Mouse (Mus musculus): ENCODE measurements at regions not wholly inside any gene's neighbourhood (a gene's known extent, or its start where the extent isn't known, plus 50 kb on each side); places are given as distances from the start of the nearest gene placed in this dataset.

DNA sequence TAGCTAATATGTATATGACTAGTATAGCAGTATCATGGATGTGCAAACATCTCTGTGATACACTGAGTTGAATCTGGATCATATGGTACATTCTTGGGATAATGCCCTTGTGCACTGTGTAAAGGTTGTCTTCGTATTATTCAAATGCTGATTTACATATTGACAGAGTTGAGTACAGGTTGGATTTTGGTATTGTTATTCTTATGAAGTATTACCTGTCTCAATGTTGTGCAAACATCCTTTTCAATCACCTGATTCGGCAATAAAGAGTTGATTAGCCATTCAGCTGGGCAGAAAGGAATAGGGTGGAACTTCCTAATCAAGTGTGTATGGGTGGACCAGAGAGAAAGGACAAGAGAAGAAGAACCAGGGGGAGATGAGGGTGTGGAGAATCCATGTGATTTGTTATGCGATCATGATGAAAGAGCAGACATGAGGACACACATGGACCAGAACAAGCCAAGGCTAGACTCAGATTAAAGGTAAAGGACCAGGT is 2644.0 kb downstream of the Gm37988 start:
- no peak overlapping the region for H3K4me2 ChIP-seq (ENCODE audit: low read length)
- no peaks in the 10 kb centered on the region for H3K9me3 ChIP-seq (ENCODE audit: control insufficient read depth, low read length)
- WGBS, result 94% methylated on average over 3 of the region's 3 CpGs
- H3K27ac ChIP-seq (ENCODE audit: low read length), result no peak overlapping the region
- H3K4me1 ChIP-seq (replicated peaks; ENCODE audit: control insufficient read depth, insufficient read depth, low read length), result no peaks in the 10 kb centered on the region
- no peak overlapping the region for H3K9ac ChIP-seq (replicated peaks; ENCODE audit: low read depth, low read length)
- no peaks in the 10 kb centered on the region for H3K36me3 ChIP-seq (ENCODE audit: control insufficient read depth, insufficient read depth)
- ATAC-seq, result no peak
- no peaks in the 10 kb centered on the region for H3K27me3 ChIP-seq (replicated peaks; ENCODE audit: control insufficient read depth, insufficient read depth, low read length)
- no peak overlapping the region for H3K4me3 ChIP-seq (replicated peaks; ENCODE audit: low read length)

DNA sequence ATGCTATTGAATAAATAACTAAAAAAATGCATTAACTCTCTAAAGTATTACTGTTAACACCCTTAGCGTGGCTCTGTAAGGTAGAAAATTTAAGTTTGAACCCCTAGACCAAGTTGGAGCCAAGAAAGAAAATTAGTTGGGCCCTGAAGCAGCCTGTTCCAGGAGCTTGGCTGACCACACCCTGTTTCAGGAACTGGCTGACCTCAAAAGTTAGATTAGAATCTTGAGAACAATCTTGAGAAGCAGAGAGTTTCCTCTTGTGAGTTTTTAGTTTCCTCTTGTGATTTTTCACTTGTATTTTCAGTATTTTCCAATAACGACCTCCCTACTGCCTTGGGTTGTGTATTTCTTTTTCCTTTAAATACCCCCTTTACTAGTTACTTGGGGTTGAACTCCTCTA is 2647.2 kb downstream of the Gm37988 start:
- WGBS, result 86% methylated on average over 2 of the region's 2 CpGs
- H3K9ac ChIP-seq (replicated peaks; ENCODE audit: low read depth, low read length), result no peak overlapping the region
- no peaks in the 10 kb centered on the region for H3K9me3 ChIP-seq (ENCODE audit: control insufficient read depth, low read length)
- no peaks in the 10 kb centered on the region for H3K36me3 ChIP-seq (ENCODE audit: control insufficient read depth, insufficient read depth)
- H3K4me3 ChIP-seq (replicated peaks; ENCODE audit: low read length), result no peak overlapping the region
- H3K4me1 ChIP-seq (replicated peaks; ENCODE audit: control insufficient read depth, insufficient read depth, low read length), result no peaks in the 10 kb centered on the region
- ATAC-seq, result no peak
- H3K27me3 ChIP-seq (replicated peaks; ENCODE audit: control insufficient read depth, insufficient read depth, low read length), result no peaks in the 10 kb centered on the region
- H3K4me2 ChIP-seq (ENCODE audit: low read length), result no peak overlapping the region
- H3K27ac ChIP-seq (ENCODE audit: low read length), result no peak overlapping the region

DNA sequence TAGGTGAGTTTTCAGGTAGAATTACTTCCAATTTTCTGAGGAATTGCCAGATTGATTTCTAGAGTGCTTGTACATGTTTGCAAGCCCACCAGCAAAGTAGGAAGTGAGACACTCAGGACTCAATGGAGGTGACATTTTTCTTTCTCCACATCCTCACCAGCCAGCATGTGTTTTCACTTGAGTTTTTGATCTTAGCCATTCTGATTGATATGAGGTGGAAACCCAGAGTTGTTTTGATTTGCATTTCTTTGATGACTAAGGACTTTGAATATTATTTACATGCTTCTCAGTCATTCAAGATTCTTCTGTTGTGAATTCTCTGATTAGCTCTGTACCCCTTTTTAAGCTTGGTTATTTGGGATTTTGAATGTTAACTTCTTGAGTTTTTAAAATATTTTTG is 2650.2 kb downstream of the Gm37988 start:
- H3K27me3 ChIP-seq (replicated peaks; ENCODE audit: control insufficient read depth, insufficient read depth, low read length), result no peaks in the 10 kb centered on the region
- no peak for ATAC-seq
- no peak overlapping the region for H3K9ac ChIP-seq (replicated peaks; ENCODE audit: low read depth, low read length)
- no peaks in the 10 kb centered on the region for H3K4me1 ChIP-seq (replicated peaks; ENCODE audit: control insufficient read depth, insufficient read depth, low read length)
- no peak overlapping the region for H3K4me3 ChIP-seq (replicated peaks; ENCODE audit: low read length)
- no peaks in the 10 kb centered on the region for H3K9me3 ChIP-seq (ENCODE audit: control insufficient read depth, low read length)
- H3K36me3 ChIP-seq (ENCODE audit: control insufficient read depth, insufficient read depth), result no peaks in the 10 kb centered on the region
- no peak overlapping the region for H3K27ac ChIP-seq (ENCODE audit: low read length)
- no peak overlapping the region for H3K4me2 ChIP-seq (ENCODE audit: low read length)

DNA sequence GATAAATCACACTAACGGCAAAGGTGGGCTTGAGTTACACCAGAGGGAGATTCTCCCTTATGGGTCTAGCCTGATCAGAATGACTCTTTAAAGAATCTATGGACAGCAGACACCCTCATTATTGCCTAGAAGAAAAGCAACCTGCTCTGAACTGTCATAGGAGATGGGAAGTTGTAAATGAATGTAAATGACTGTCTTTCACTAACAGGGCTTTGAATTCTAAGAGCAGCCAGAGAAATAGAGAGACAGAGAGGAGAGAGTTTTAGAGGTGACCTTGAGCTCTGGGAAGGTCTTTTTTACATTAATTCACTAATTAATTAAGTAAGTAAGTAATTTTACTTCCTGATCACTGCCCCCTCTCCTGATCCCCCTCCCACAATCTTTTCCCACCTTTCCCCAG is 2686.4 kb downstream of the Gm37988 start:
- H3K36me3 ChIP-seq (ENCODE audit: control insufficient read depth, insufficient read depth), result no peaks in the 10 kb centered on the region
- H3K27ac ChIP-seq (ENCODE audit: low read length), result no peak overlapping the region
- WGBS, result 89% methylated on average over 1 of the region's 1 CpGs
- H3K9me3 ChIP-seq (ENCODE audit: control insufficient read depth, low read length), result peaks cover 5% of the 10 kb centered on the region; the same call in 1 of the 2 replicates
- ATAC-seq, result no peak
- H3K27me3 ChIP-seq (replicated peaks; ENCODE audit: control insufficient read depth, insufficient read depth, low read length), result no peaks in the 10 kb centered on the region
- no peak overlapping the region for H3K4me2 ChIP-seq (ENCODE audit: low read length)
- no peaks in the 10 kb centered on the region for H3K4me1 ChIP-seq (replicated peaks; ENCODE audit: control insufficient read depth, insufficient read depth, low read length)
- H3K4me3 ChIP-seq (replicated peaks; ENCODE audit: low read length), result no peak overlapping the region
- H3K9ac ChIP-seq (replicated peaks; ENCODE audit: low read depth, low read length), result no peak overlapping the region

DNA sequence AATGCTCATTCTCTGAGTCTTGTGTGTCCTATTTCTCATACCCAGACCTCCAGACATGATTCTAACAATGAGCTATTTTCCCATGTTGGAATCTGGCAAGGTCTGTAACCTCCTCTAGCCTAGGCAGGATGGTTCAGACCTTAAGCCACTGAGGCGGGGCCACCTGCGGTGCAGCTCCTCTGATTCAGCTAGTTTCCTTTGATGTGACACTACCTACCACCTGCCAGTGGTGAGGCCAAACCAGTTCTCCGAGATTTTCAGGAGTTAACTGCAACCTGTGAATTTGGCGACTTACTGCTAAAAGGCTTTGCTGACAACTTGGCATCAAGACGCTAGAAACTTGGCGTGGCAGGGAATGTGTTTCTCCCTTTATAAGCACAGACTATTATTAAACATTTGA is 2691.3 kb downstream of the Gm37988 start:
- no peak overlapping the region for H3K27ac ChIP-seq (ENCODE audit: low read length)
- no peaks in the 10 kb centered on the region for H3K4me1 ChIP-seq (replicated peaks; ENCODE audit: control insufficient read depth, insufficient read depth, low read length)
- H3K4me2 ChIP-seq (ENCODE audit: low read length), result no peak overlapping the region
- H3K4me3 ChIP-seq (replicated peaks; ENCODE audit: low read length), result no peak overlapping the region
- H3K9me3 ChIP-seq (ENCODE audit: control insufficient read depth, low read length), result peaks cover 5% of the 10 kb centered on the region; the same call in 1 of the 2 replicates
- no peak for ATAC-seq
- H3K36me3 ChIP-seq (ENCODE audit: control insufficient read depth, insufficient read depth), result no peaks in the 10 kb centered on the region
- whole genome bisulfite sequencing, result 68% methylated on average over 6 of the region's 6 CpGs
- H3K9ac ChIP-seq (replicated peaks; ENCODE audit: low read depth, low read length), result no peak overlapping the region
- no peaks in the 10 kb centered on the region for H3K27me3 ChIP-seq (replicated peaks; ENCODE audit: control insufficient read depth, insufficient read depth, low read length)

DNA sequence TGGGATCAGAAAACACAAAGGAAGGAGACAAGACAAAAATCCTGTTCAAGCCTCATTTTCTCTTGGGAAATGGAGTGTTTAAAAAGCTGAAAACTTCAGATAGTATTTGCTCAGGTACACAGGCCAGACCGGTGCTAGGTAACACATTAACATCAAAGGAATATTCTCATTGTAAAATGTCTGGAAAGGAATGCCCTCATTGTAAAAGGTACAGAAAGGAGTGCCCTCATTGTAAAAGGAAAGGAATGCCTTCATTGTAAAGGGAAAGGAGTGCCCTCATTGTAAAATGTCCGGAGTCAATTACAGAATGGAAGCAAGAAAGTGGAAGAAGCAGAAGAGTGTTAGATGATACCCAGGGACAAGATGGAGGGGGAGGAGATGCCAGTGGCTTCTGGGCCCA is 2694.7 kb downstream of the Gm37988 start:
- no peak overlapping the region for H3K9ac ChIP-seq (replicated peaks; ENCODE audit: low read depth, low read length)
- 94% methylated on average over 2 of the region's 2 CpGs for WGBS
- no peaks in the 10 kb centered on the region for H3K27me3 ChIP-seq (replicated peaks; ENCODE audit: control insufficient read depth, insufficient read depth, low read length)
- no peak for ATAC-seq
- no peak overlapping the region for H3K4me2 ChIP-seq (ENCODE audit: low read length)
- no peak overlapping the region for H3K4me3 ChIP-seq (replicated peaks; ENCODE audit: low read length)
- no peaks in the 10 kb centered on the region for H3K4me1 ChIP-seq (replicated peaks; ENCODE audit: control insufficient read depth, insufficient read depth, low read length)
- no peaks in the 10 kb centered on the region for H3K9me3 ChIP-seq (ENCODE audit: control insufficient read depth, low read length)
- H3K36me3 ChIP-seq (ENCODE audit: control insufficient read depth, insufficient read depth), result no peaks in the 10 kb centered on the region
- no peak overlapping the region for H3K27ac ChIP-seq (ENCODE audit: low read length)

DNA sequence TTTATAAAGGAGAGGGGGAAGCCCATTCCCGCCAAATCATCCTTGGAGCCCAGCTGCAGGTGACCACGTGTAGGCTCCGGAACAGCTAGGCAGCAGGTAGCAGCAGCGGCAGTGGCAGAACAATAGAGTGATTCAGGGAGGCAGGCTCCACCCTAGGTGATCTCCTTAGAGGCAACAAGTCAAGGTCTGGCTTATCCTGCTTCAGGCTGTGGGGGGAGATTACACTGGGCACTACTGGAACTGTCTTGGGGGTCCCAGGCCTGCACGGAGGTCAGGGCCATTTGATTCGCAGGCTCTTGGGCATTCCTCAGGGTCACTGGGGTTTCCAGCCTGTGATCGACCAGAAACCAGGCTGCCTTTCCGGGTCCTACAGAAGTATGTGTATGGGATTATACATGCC is 2711.1 kb downstream of the Gm37988 start:
- no peak for ATAC-seq
- 59% methylated on average over 8 of the region's 8 CpGs for WGBS
- Histone ChIP-seq H3K4me3 (replicated peaks; ENCODE audit: low read length) (no peak overlapping the region), H3K4me1 (replicated peaks; ENCODE audit: control insufficient read depth, insufficient read depth, low read length) (no peaks in the 10 kb centered on the region), H3K9me3 (ENCODE audit: control insufficient read depth, low read length) (no peaks in the 10 kb centered on the region), H3K36me3 (ENCODE audit: control insufficient read depth, insufficient read depth) (no peaks in the 10 kb centered on the region), H3K27me3 (replicated peaks; ENCODE audit: control insufficient read depth, insufficient read depth, low read length) (no peaks in the 10 kb centered on the region), H3K9ac (replicated peaks; ENCODE audit: low read depth, low read length) (no peak overlapping the region), H3K4me2 (ENCODE audit: low read length) (no peak overlapping the region), H3K27ac (ENCODE audit: low read length) (no peak overlapping the region)

DNA sequence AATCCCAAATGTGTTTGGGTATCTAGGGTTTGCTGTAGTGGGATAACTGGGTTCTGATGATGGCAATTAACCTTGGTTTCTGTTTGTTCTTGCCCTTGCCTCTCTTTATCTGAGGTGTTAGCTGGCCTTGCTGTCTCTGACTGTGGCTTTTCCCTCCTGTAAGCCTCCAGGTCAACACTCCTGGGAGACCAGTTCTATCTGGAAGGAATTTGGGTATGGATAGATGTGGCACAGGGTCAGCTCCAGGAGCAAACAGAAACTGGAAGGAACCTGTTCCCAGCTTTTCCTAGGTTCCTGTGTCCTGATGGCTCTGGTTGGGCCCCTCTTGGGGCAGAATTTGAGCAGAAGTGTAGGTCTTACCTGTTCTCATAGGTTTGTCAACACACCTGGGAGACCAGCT is 2725.8 kb downstream of the Gm37988 start:
- Histone ChIP-seq H3K9me3 (ENCODE audit: control insufficient read depth, low read length) (no peaks in the 10 kb centered on the region), H3K36me3 (ENCODE audit: control insufficient read depth, insufficient read depth) (no peaks in the 10 kb centered on the region), H3K4me3 (replicated peaks; ENCODE audit: low read length) (no peak overlapping the region), H3K4me1 (replicated peaks; ENCODE audit: control insufficient read depth, insufficient read depth, low read length) (no peaks in the 10 kb centered on the region), H3K9ac (replicated peaks; ENCODE audit: low read depth, low read length) (no peak overlapping the region), H3K27me3 (replicated peaks; ENCODE audit: control insufficient read depth, insufficient read depth, low read length) (no peaks in the 10 kb centered on the region), H3K4me2 (ENCODE audit: low read length) (no peak overlapping the region), H3K27ac (ENCODE audit: low read length) (no peak overlapping the region)
- ATAC-seq, result no peak

DNA sequence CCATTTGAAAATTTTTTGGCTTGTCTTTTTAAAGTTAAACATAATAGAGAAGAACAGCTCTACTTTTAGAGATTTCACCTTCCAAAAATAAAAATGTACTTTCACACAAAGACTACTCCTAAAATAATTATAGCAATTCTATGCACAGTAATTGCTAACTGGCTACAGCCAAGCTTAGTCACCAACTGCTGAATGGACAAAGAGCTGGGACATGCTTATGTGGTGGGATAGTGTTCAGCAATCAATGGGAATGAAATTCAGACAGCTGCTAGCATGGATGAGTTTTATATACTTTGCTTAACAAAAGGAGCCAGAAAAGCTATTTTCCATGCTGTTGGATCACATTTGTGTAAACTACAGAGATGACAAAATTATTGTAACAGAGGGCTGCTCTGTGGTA is 2727.5 kb downstream of the Gm37988 start:
- H3K4me2 ChIP-seq (ENCODE audit: low read length), result no peak overlapping the region
- no peaks in the 10 kb centered on the region for H3K4me1 ChIP-seq (replicated peaks; ENCODE audit: control insufficient read depth, insufficient read depth, low read length)
- H3K9me3 ChIP-seq (ENCODE audit: control insufficient read depth, low read length), result no peaks in the 10 kb centered on the region
- ATAC-seq, result no peak
- H3K9ac ChIP-seq (replicated peaks; ENCODE audit: low read depth, low read length), result no peak overlapping the region
- H3K4me3 ChIP-seq (replicated peaks; ENCODE audit: low read length), result no peak overlapping the region
- H3K27ac ChIP-seq (ENCODE audit: low read length), result no peak overlapping the region
- no peaks in the 10 kb centered on the region for H3K36me3 ChIP-seq (ENCODE audit: control insufficient read depth, insufficient read depth)
- H3K27me3 ChIP-seq (replicated peaks; ENCODE audit: control insufficient read depth, insufficient read depth, low read length), result no peaks in the 10 kb centered on the region

DNA sequence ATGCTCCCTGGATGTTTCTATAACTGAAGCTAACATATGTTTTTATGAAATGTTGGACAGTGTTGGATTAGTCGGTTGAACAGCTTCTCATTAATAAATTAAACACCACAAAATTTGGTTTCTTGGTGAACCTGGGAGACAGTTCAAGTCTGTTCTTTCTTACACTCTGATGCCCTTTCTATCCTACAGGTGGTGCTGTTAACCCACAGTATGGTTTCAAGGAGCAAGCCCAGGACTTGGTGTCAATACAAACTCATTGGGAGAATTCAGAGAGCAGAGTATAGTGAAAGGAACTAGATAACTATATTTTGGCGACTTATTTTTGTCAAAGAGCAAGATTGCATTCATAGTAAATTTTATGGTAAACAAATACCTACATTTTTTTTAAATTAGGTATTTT is 2735.8 kb downstream of the Gm37988 start:
- Histone ChIP-seq H3K9ac (replicated peaks; ENCODE audit: low read depth, low read length) (no peak overlapping the region), H3K36me3 (ENCODE audit: control insufficient read depth, insufficient read depth) (no peaks in the 10 kb centered on the region), H3K4me1 (replicated peaks; ENCODE audit: control insufficient read depth, insufficient read depth, low read length) (no peaks in the 10 kb centered on the region), H3K4me3 (replicated peaks; ENCODE audit: low read length) (no peak overlapping the region), H3K27me3 (replicated peaks; ENCODE audit: control insufficient read depth, insufficient read depth, low read length) (no peaks in the 10 kb centered on the region), H3K9me3 (ENCODE audit: control insufficient read depth, low read length) (no peaks in the 10 kb centered on the region), H3K27ac (ENCODE audit: low read length) (no peak overlapping the region), H3K4me2 (ENCODE audit: low read length) (no peak overlapping the region)
- peak; percentile 50; the same call in 1 of the 2 replicates for ATAC-seq
- WGBS, result 28% methylated on average over 2 of the region's 2 CpGs

All from forebrain, embryonic 16.5 days (tissue).